Mouse (Mus musculus) liver, embryonic 13.5 days (tissue): ENCODE measurements around the gene Washc4. TPM values are rescaled to one million over a fixed set of nuclear protein-coding genes. Genes with fewer than 3 reads are reported as not detected.

Source experiments
- ATAC-seq: fragments of 200-750 bp; cut with Nextera tagmentation; 2 replicates; pipeline ENCODE4 v1.8.0; 2017; ENCODE audit warnings: low read depth, mild to moderate bottlenecking, moderate number of reproducible peaks, moderate library complexity
- DNase-seq: peaks from one replicate; pipeline ENCODE4 v3.0.0; 2022
- H3K27ac ChIP-seq: fragments of 300-500 bp; sonication (generic); 2 replicates; pipeline ENCODE4 v1.5.1; 2015; ENCODE audit warnings: moderate library complexity, mild to moderate bottlenecking, inconsistent platforms
- H3K27me3 ChIP-seq: fragments of 300-500 bp; sonication (generic); 2 replicates; pipeline ENCODE4 v1.6.1; 2015; ENCODE audit warnings: mild to moderate bottlenecking, inconsistent platforms
- H3K36me3 ChIP-seq: fragments of 300-500 bp; sonication (generic); 2 replicates; pipeline ENCODE4 v1.6.1; 2015; ENCODE audit warnings: mild to moderate bottlenecking, inconsistent platforms
- H3K4me1 ChIP-seq: fragments of 300-500 bp; sonication (generic); replicated peaks from 2 replicates; pipeline ENCODE4 v1.6.1; 2015; ENCODE audit warnings: inconsistent platforms
- H3K4me2 ChIP-seq: fragments of 300-500 bp; sonication (generic); 2 replicates; pipeline ENCODE4 v1.6.1; 2015; ENCODE audit warnings: inconsistent platforms, mild to moderate bottlenecking, moderate library complexity
- H3K4me3 ChIP-seq: fragments of 300-500 bp; sonication (generic); replicated peaks from 2 replicates; pipeline ENCODE4 v1.5.1; 2015; ENCODE audit warnings: mild to moderate bottlenecking, inconsistent platforms
- H3K9ac ChIP-seq: fragments of 300-500 bp; sonication (generic); 2 replicates; pipeline ENCODE4 v1.6.1; 2015; ENCODE audit warnings: mild to moderate bottlenecking, inconsistent platforms
- H3K9me3 ChIP-seq: fragments of 300-500 bp; sonication (generic); replicated peaks from 2 replicates; pipeline ENCODE4 v1.6.1; 2016; ENCODE audit warnings: inconsistent platforms
- whole genome bisulfite sequencing: fragments of 180-500 bp; shearing (Covaris S2); methylation state at CpG from one replicate; pipeline ENCODE4 v1.1.7; 2015; ENCODE audit not compliant: insufficient replicate concordance; 5-methylcytosine and 5-hydroxymethylcytosine counted together
- polyA plus RNA-seq: library from polyadenylated mRNA; unstranded; fragments of >200 nt; fragmentation: Nextera tagmentation; extraction: Ambion mirVana; gene quantifications from 2 replicates; pipeline ENCODE4 v1.2.1, GENCODE M21; 2015

The Washc4 gene
- polyA plus RNA-seq, 1 experiment from 2014 or later, result 11.2 TPM

GRCm38 (mm10) chr10:83624841-83625240 is 81.3 kb downstream of the Washc4 start:
- peaks cover 3% of the 10 kb centered on the region; the same call in 1 of the 2 replicates for H3K36me3 ChIP-seq
- no peak overlapping the region for H3K4me2 ChIP-seq
- H3K9me3 ChIP-seq, result no peaks in the 10 kb centered on the region
- 77% methylated on average over 12 of the region's 12 CpGs for WGBS
- no peak overlapping the region for H3K9ac ChIP-seq
- ATAC-seq (no peak), DNase-seq (no peak)
- H3K4me1 ChIP-seq, result no peaks in the 10 kb centered on the region
- no peaks in the 10 kb centered on the region for H3K27me3 ChIP-seq
- no peak overlapping the region for H3K4me3 ChIP-seq
- no peak overlapping the region for H3K27ac ChIP-seq

DNA sequence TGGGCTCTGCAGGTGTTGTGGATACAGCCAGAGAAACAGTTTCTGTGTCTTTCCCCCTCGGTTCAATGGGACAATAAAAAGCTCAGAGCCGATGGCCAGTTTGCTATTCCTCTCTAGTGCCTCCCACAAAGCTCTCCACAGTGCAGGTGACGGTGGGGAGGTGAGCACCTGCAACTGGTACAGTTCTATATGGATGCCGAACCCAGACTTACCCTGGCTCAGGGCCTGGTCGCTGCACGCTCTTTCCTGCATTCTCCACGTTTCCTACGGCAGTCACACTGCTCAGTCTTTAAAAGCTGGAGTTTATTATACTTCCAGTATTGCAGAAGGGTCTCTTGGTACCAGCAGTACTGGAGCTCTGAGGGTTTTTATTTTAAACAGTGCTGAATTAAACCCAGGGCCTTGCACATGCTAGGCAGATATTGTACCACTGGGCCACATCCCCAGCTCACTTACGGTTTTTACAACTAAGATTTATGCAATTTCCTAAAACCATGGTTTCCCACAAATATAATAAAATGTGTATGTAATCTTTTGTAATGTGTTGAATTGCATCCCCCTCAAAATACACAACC is 83.6 kb downstream of the Washc4 start:
- H3K27ac ChIP-seq, result no peak overlapping the region
- WGBS, result 77% methylated on average over 9 of the region's 9 CpGs
- no peak overlapping the region for H3K4me3 ChIP-seq
- H3K9me3 ChIP-seq, result no peaks in the 10 kb centered on the region
- H3K36me3 ChIP-seq, result no peaks in the 10 kb centered on the region; the same call in 1 of the 2 replicates
- H3K9ac ChIP-seq, result no peak overlapping the region
- DNase-seq, result no peak
- no peaks in the 10 kb centered on the region for H3K4me1 ChIP-seq
- no peaks in the 10 kb centered on the region for H3K27me3 ChIP-seq
- no peak for ATAC-seq
- H3K4me2 ChIP-seq, result no peak overlapping the region

DNA sequence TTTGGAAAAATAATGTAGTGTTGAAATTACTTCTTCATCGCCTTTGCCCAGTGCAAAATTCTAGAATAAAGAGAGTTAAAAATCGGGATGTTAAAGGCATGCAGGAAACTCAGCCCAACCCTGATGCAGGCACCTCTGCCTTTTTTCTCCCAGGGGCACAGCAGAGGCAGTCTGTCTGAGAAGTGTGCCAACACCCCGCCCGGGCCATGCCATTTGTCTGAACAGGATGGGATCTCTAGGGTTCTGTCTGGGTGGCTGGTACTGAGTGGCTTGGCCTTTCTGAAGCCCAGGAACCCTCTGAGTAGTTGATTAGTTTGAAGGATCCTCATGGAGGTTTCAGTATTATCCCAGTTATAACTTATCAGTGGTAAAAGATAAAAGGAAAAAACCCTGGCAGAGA is 84.7 kb downstream of the Washc4 start:
- H3K4me3 ChIP-seq, result no peak overlapping the region
- ATAC-seq (no peak), DNase-seq (no peak)
- 76% methylated on average over 4 of the region's 4 CpGs for whole genome bisulfite sequencing
- H3K27ac ChIP-seq, result no peak overlapping the region
- H3K9me3 ChIP-seq, result no peaks in the 10 kb centered on the region
- H3K4me1 ChIP-seq, result no peaks in the 10 kb centered on the region
- no peaks in the 10 kb centered on the region; the same call in 1 of the 2 replicates for H3K36me3 ChIP-seq
- H3K9ac ChIP-seq, result no peak overlapping the region
- no peaks in the 10 kb centered on the region for H3K27me3 ChIP-seq
- H3K4me2 ChIP-seq, result no peak overlapping the region

DNA sequence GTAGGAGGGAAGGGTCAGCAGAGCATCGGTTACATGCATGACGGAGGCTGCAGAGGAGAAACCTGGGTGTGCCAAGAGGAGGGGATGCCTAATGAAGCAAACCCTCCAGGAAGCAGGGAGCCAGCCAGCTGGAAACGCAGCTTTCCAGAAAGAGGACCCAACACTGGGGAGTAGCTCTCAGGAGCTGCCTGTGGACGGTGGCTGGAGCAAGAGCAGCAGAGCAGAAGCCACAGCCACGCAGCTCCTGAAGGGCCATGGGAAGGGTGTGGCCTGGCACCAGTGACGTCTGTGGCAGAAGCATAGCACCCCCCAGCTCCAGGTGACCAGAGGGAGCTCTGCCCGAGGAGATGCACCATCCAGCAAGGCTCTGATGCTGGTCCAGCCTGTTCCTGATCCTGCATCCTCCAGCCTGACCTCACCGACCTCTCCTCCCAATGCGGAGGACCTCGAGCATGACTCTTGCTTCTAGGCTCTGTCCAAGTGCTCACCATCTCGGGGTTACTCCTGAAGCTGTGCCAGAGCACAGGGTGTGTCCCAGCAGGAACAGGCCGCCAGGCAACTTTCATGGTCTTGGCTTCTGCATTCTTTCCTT is 85.7 kb downstream of the Washc4 start:
- H3K27me3 ChIP-seq, result no peaks in the 10 kb centered on the region
- no peak overlapping the region for H3K9ac ChIP-seq
- no peak for ATAC-seq
- no peak overlapping the region for H3K4me2 ChIP-seq
- no peak for DNase-seq
- no peaks in the 10 kb centered on the region for H3K9me3 ChIP-seq
- H3K36me3 ChIP-seq, result no peaks in the 10 kb centered on the region; the same call in 1 of the 2 replicates
- H3K4me1 ChIP-seq, result peaks cover under 1% of the 10 kb centered on the region; the same call in 1 of the 2 replicates
- H3K27ac ChIP-seq, result no peak overlapping the region
- 69% methylated on average over 12 of the region's 12 CpGs for WGBS
- no peak overlapping the region for H3K4me3 ChIP-seq

GRCm38 (mm10) chr10:83629878-83630277 is 86.3 kb downstream of the Washc4 start:
- ATAC-seq (no peak), DNase-seq (no peak)
- no peaks in the 10 kb centered on the region for H3K27me3 ChIP-seq
- no peak overlapping the region for H3K4me2 ChIP-seq
- no peak overlapping the region for H3K9ac ChIP-seq
- WGBS, result 76% methylated on average over 5 of the region's 5 CpGs
- H3K4me3 ChIP-seq, result no peak overlapping the region
- H3K4me1 ChIP-seq, result peaks cover 7% of the 10 kb centered on the region
- H3K36me3 ChIP-seq, result no peaks in the 10 kb centered on the region; the same call in 1 of the 2 replicates
- no peaks in the 10 kb centered on the region for H3K9me3 ChIP-seq
- H3K27ac ChIP-seq, result no peak overlapping the region

- 47% methylated on average over 3 of the region's 3 CpGs for WGBS
- Histone ChIP-seq H3K4me3 (no peak overlapping the region), H3K9ac (no peak overlapping the region), H3K27me3 (no peaks in the 10 kb centered on the region), H3K27ac (no peak overlapping the region), H3K4me2 (no peak overlapping the region), H3K4me1 (peaks cover 15% of the 10 kb centered on the region), H3K9me3 (no peaks in the 10 kb centered on the region), H3K36me3 (no peaks in the 10 kb centered on the region; the same call in 1 of the 2 replicates)
- DNase-seq (no peak), ATAC-seq (no peak)
Observed at GRCm38 (mm10) chr10:83630899-83631298, 87.3 kb downstream of the Washc4 start.

DNA sequence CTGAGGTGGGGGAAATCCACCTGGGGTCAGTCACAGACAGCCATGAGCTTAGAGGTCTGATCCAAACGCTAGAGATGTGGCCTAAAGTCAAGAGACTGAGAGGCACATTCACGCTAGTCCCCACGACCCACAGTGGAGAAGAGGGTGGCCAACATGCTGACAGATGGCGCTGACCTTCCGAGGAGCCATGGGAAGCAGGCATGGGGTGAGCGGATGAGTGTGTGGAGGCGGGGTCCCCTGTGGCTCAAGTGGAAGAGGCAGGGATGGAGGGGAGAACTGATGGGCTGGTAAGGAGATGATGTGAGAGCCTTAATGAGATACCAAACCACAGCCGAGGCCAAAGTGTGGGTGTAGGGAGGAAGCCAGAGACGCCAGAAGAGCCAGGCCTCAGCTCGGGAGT is 88.2 kb downstream of the Washc4 start:
- Histone ChIP-seq H3K36me3 (no peaks in the 10 kb centered on the region; the same call in 1 of the 2 replicates), H3K4me3 (no peak overlapping the region), H3K27ac (no peak overlapping the region), H3K27me3 (no peaks in the 10 kb centered on the region), H3K9me3 (no peaks in the 10 kb centered on the region), H3K4me2 (no peak overlapping the region), H3K4me1 (peaks cover 15% of the 10 kb centered on the region), H3K9ac (no peak overlapping the region)
- no peak for DNase-seq
- 78% methylated on average over 10 of the region's 10 CpGs for WGBS
- ATAC-seq, result no peak

GRCm38 (mm10) chr10:83632806-83633374 is 89.3 kb downstream of the Washc4 start:
- no peaks in the 10 kb centered on the region for H3K9me3 ChIP-seq
- ATAC-seq, result no peak
- no peaks in the 10 kb centered on the region for H3K27me3 ChIP-seq
- H3K4me1 ChIP-seq, result peaks cover 19% of the 10 kb centered on the region
- no peak overlapping the region for H3K27ac ChIP-seq
- no peak overlapping the region for H3K4me2 ChIP-seq
- no peaks in the 10 kb centered on the region; the same call in 1 of the 2 replicates for H3K36me3 ChIP-seq
- DNase-seq, result no peak
- no peak overlapping the region for H3K9ac ChIP-seq
- H3K4me3 ChIP-seq, result no peak overlapping the region
- WGBS, result 74% methylated on average over 7 of the region's 7 CpGs

GRCm38 (mm10) chr10:83634461-83634860 is 90.9 kb downstream of the Washc4 start:
- Histone ChIP-seq H3K36me3 (peaks cover under 1% of the 10 kb centered on the region; the same call in 1 of the 2 replicates), H3K27me3 (no peaks in the 10 kb centered on the region), H3K4me3 (no peak overlapping the region), H3K9ac (no peak overlapping the region), H3K4me1 (peaks cover 19% of the 10 kb centered on the region), H3K9me3 (no peaks in the 10 kb centered on the region), H3K4me2 (no peak overlapping the region), H3K27ac (no peak overlapping the region)
- WGBS, result 2% methylated on average over 5 of the region's 5 CpGs
- DNase-seq, result no peak
- ATAC-seq, result peak; percentile 32; the same call in 1 of the 2 replicates

GRCm38 (mm10) chr10:83636191-83636590 is 92.6 kb downstream of the Washc4 start:
- WGBS, result 60% methylated on average over 2 of the region's 2 CpGs
- no peak for DNase-seq
- Histone ChIP-seq H3K27me3 (no peaks in the 10 kb centered on the region), H3K4me3 (no peak overlapping the region), H3K9ac (no peak overlapping the region), H3K4me2 (no peak overlapping the region), H3K27ac (no peak overlapping the region), H3K4me1 (peaks cover 19% of the 10 kb centered on the region), H3K36me3 (peaks cover 3% of the 10 kb centered on the region; the same call in 1 of the 2 replicates), H3K9me3 (no peaks in the 10 kb centered on the region)
- no peak for ATAC-seq

GRCm38 (mm10) chr10:83637295-83637694 is 93.7 kb downstream of the Washc4 start:
- Histone ChIP-seq H3K36me3 (peaks cover 3% of the 10 kb centered on the region; the same call in 1 of the 2 replicates), H3K4me3 (no peak overlapping the region), H3K4me1 (peaks cover 19% of the 10 kb centered on the region), H3K9me3 (no peaks in the 10 kb centered on the region), H3K27me3 (no peaks in the 10 kb centered on the region), H3K27ac (no peak overlapping the region), H3K4me2 (no peak overlapping the region), H3K9ac (no peak overlapping the region)
- ATAC-seq (no peak), DNase-seq (peak; percentile 8)
- 13% methylated on average over 6 of the region's 6 CpGs for WGBS
